ENCODE assay signal across 8 mouse cellular contexts in genomic region chr15:81936679-81937078, GRCm38 (mm10). TPM values are rescaled to one million over a fixed set of nuclear protein-coding genes. Genes with fewer than 3 reads are reported as not detected.
DNase-seq lines count a peak whose midpoint lies in the region; ATAC-seq and TF ChIP-seq lines count a peak whose summit lies in the region.

Gene Csdc2 (plus strand): TSS chr15:81936759.

- H3K27ac ChIP-seq in kidney, embryonic 15.5 days: peak within 1 kb of the TSS; percentile 82
- no peak within 1 kb of the TSS; the same call in 1 of the 2 replicates for H3K27ac ChIP-seq in liver, embryonic 12.5 days
- H3K27ac ChIP-seq in olfactory bulb, adult 2 months (ENCODE audit: insufficient read depth, low read depth, low read length): peak within 1 kb of the TSS; percentile 100

- peaks cover 34% of the 10 kb centered on the region for H3K4me1 ChIP-seq in erythroblast, embryonic 14.5 days (ENCODE audit: control insufficient read depth)
- peaks cover 44% of the 10 kb centered on the region for H3K4me1 ChIP-seq in kidney, embryonic 15.5 days
- peaks cover 54% of the 10 kb centered on the region for H3K4me1 ChIP-seq in liver, embryonic 12.5 days
- peaks cover 43% of the 10 kb centered on the region for H3K4me1 ChIP-seq in olfactory bulb, adult 2 months (ENCODE audit: control insufficient read depth, insufficient read depth, low read length)

- no peaks in the 10 kb centered on the region for H3K9me3 ChIP-seq in erythroblast, embryonic 14.5 days (ENCODE audit: control insufficient read depth, low read length)
- H3K9me3 ChIP-seq in kidney, embryonic 15.5 days (replicated peaks): no peaks in the 10 kb centered on the region
- H3K9me3 ChIP-seq in liver, embryonic 12.5 days (replicated peaks): no peaks in the 10 kb centered on the region

- H3K4me3 ChIP-seq in erythroblast, embryonic 14.5 days (replicated peaks): peak within 1 kb of the TSS; percentile 3
- peak within 1 kb of the TSS; percentile 49 for H3K4me3 ChIP-seq in kidney, embryonic 15.5 days (replicated peaks)
- peak within 1 kb of the TSS; percentile 26 for H3K4me3 ChIP-seq in liver, embryonic 12.5 days
- peak within 1 kb of the TSS; percentile 98 for H3K4me3 ChIP-seq in olfactory bulb, adult 2 months (ENCODE audit: insufficient read depth, low read depth, low read length)

- DNase-seq in cerebellum, postnatal 25 days: peak; percentile 80 to 81
- peak; percentile 33 to 49 for DNase-seq in heart, adult 9 months (ENCODE audit: low spot score in 2 of 2)

- peaks cover 48% of the 10 kb centered on the region for H3K27me3 ChIP-seq in erythroblast, embryonic 14.5 days (ENCODE audit: control insufficient read depth)
- H3K27me3 ChIP-seq in kidney, embryonic 15.5 days: no peaks in the 10 kb centered on the region
- H3K27me3 ChIP-seq in liver, embryonic 12.5 days (replicated peaks): peaks cover 51% of the 10 kb centered on the region

- TF ChIP-seq POLR2A in olfactory bulb, adult 2 months (IDR thresholded peaks at IDR 0.05; ENCODE audit: insufficient read depth, low read depth, low read length): peak; percentile 50

- no peaks in the 10 kb centered on the region for H3K36me3 ChIP-seq in erythroblast, embryonic 14.5 days (ENCODE audit: control insufficient read depth)
- H3K36me3 ChIP-seq in kidney, embryonic 15.5 days: no peaks in the 10 kb centered on the region
- no peaks in the 10 kb centered on the region for H3K36me3 ChIP-seq in liver, embryonic 12.5 days

- peak within 1 kb of the TSS; percentile 49 for H3K9ac ChIP-seq in kidney, embryonic 15.5 days
- no peak within 1 kb of the TSS for H3K9ac ChIP-seq in liver, embryonic 12.5 days

- under 1% methylated on average over 12 of the region's 12 CpGs for WGBS in kidney, embryonic 15.5 days
- WGBS in liver, embryonic 12.5 days (ENCODE audit: insufficient replicate concordance): 10% methylated on average over 12 of the region's 12 CpGs
- WGBS in olfactory bulb, adult 2 months: under 1% methylated on average over 12 of the region's 12 CpGs

- ATAC-seq in erythroblast, adult 5-6 weeks (replicated peaks; ENCODE audit: low FRiP score, poor library complexity, severe bottlenecking): no peak
- peak; percentile 76 for ATAC-seq in kidney, embryonic 15.5 days (replicated peaks; ENCODE audit: low FRiP score)
- 0 out of 2 replicates have a peak, but pooled peaks have one; percentile 14 for ATAC-seq in liver, embryonic 12.5 days
- no peak for ATAC-seq in erythroid progenitor cell, adult 5-6 weeks (replicated peaks; ENCODE audit: low FRiP score, poor library complexity, severe bottlenecking)

- H3K4me2 ChIP-seq in kidney, embryonic 15.5 days: peak within 1 kb of the TSS; percentile 73
- H3K4me2 ChIP-seq in liver, embryonic 12.5 days: peak within 1 kb of the TSS; percentile 46

- TF ChIP-seq CTCF in olfactory bulb, adult 2 months (IDR thresholded peaks at IDR 0.05; ENCODE audit: insufficient read depth, low read depth, low read length): no peak

RNA-seq across cellular contexts. Expression of gene Csdc2, which starts in this region (rescaled TPM):
- polyA plus RNA-seq in erythroblast, embryonic 14.5 days (2012): not detected in 2 replicates
- total RNA-seq in erythroblast, adult 5-6 weeks (2015; ENCODE audit: low replicate concordance): not detected in 2 replicates
- not detected in 2 replicates for total RNA-seq in erythroblast, adult 5-6 weeks (2017; ENCODE audit: low replicate concordance)
- polyA plus RNA-seq in kidney, embryonic 15.5 days (2015; fragmentation: Nextera tagmentation; extraction: Ambion mirVana): 24.7 and 30.7 TPM in 2 replicates
- polyA plus RNA-seq in liver, embryonic 12.5 days (2016; fragmentation: Nextera tagmentation; extraction: Ambion mirVana): 1.8 and 2.5 TPM in 2 replicates
- polyA plus RNA-seq in olfactory bulb, adult 2 months (2012; ENCODE audit: insufficient read depth, insufficient read length, low replicate concordance, missing spikeins): not detected in 2 replicates
- not detected in 2 replicates for total RNA-seq in erythroid progenitor cell, adult 5-6 weeks (2015; ENCODE audit: low replicate concordance)
- total RNA-seq in erythroid progenitor cell, adult 5-6 weeks (2017; ENCODE audit: low replicate concordance): not detected in 2 replicates

Comparison
In these comparisons a context has a peak if more than half of its experiments do, and no peak if none do; other contexts are left out.
1. H3K4me3 ChIP-seq: peak in every context shown above with its lines; median percentile 98 in olfactory bulb, adult 2 months; 49 in kidney, embryonic 15.5 days; 26 in liver, embryonic 12.5 days; 3 in erythroblast, embryonic 14.5 days.
2. ATAC-seq: peak in kidney, embryonic 15.5 days (single experiment) and liver, embryonic 12.5 days (single experiment); none in erythroblast, adult 5-6 weeks (single experiment) and erythroid progenitor cell, adult 5-6 weeks (single experiment).